Mouse (Mus musculus) cerebellum, adult 11-12 months (tissue): ENCODE data around the gene Ncoa4.
"Not testable (repeated sequence)": the region's sequence is repeated elsewhere in the genome, so short reads cannot be mapped to it uniquely, and the experiment has no call there.

Experiments
- DNase-seq: peaks from one replicate; pipeline ENCODE4 v3.0.0; 2022

Gene Ncoa4

GRCm38 (mm10) chr14:32161090-32161885, 1.6 kb downstream of the Ncoa4 start:
- DNase-seq, result no peak

GRCm38 (mm10) chr14:32162231-32162630, 2.6 kb downstream of the Ncoa4 start:
- DNase-seq, result no peak

DNA sequence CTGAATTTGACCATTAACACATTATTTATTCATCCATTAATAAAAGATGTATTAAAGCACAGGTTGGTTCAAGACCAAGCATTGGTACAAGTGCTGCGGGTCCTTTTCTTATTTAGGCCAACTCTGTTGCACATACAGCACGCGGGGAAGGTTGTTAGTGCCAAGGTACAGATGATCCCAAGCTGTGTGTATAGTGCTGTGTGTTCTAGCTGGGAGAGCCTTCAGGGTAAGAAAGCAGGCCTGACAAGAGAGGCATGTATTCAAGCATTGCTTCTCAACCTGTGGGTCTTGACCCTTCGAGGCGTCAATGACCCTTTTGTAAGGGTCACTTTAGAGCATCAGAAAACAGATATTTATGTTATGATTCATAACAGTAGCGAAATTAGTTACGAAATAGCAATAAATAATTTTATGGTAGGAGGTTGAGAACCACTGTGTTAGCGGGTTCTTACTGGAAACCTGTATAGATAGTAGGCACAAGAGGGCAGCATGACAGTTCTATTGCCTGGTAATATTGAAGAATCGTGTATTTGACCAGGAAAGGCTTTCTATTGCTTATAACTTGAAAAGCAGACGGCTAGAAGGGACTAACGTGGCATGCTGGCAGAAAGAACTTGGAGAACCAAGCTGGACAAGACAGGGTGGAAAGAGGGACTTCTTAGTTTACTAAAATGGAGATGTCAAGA, 3.7 kb downstream of the Ncoa4 start:
- no peak for DNase-seq

DNA sequence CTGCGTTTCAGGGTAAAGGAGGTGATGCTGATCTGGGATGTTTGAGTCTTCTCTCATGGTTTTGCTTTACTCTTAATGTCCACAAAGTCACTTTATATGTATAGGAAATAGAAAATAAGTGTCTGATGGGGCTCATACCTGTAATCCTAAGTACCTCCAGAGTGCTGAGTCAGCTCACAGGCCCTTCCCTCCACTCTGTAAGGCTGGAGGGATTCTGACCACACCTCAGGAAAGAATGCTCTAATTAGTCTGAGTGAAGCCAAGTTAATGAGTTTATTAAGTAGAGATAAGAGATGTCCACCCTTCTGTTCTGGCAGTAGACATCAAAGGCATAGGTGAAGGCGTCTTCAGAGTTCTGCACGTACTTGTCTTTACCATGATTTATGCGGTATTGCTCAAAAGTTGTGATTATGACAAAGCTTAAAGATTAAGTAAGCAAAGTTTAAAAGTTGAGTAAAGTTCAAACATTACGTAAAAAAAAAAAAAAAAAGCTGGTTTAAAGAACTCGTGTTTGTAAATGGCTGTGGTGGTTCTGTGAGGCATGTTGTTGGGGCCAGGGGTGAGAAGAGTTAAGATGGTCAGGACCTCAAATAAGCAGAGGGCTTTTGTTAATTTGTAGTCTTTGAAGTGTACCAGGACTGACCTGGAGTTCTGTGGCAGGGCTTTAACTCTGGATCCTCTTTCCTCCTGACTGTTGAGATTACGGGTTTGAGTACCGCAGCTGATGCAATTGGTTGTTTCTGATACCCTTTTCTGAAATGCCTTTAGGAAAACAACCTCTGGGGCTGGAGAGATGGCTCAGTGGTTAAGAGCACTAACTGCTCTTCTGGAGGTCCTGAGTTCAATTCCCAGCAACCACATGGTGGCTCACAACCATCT, 4.7 kb downstream of the Ncoa4 start:
- DNase-seq, result no peak

- peak; percentile 89 for DNase-seq
Observed at GRCm38 (mm10) chr14:32165278-32166061, 5.8 kb downstream of the Ncoa4 start.

DNA sequence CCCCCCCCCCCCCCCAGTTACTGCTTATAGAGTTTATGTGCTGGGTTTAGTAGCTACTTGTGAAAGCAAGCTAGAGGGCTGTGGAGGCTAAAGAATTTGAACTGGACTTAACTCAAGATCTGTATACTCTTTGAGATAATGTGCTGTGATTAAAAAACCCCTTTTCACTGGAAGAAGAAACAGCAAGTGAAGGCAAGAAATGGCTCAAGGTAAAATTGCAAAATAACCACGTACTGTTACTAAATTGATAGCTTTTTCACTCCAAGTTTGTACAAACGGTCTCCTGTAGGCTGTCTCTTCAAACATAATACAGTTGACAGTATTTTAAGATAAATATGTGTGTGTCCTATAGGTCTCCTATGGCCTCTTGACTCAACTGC, 6.4 kb downstream of the Ncoa4 start:
- no peak for DNase-seq

DNA sequence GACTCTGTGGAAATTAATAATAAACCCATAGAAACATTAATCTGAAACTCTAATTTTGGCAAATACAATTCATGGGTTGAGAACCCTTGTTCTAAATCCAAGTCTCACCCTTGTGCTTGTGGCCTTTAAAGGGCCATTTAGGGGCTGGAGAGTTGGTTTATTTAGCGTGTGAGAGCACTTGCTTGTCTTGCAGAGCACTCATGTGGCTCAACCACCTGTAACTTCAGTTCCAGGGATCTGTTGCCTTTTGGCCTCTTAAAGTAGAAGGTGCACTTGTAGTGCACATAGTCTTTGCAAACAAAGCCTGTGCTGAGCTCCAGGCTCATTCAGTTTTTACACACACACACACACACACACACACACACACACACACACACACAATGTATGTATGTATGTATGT, 7.2 kb downstream of the Ncoa4 start:
- no peak for DNase-seq

DNA sequence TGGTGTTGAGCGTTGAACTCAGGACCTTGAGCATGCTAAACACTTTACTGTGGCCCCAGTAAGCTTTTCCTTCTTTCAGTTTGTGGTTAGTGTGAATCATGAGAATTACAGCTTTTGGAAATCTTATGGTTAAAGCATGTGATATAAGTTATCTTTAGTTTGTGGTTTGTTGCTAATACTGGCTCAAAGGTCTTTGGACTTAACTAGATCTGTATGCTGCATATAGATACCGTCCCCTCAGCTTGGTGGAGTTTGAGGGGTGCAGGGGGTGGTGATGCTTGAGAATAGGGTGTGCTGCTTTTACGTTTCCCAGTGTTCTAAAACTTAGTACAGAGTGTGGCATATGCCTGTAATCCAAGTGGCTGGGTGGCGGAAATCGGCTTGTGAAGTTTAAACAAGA, 7.7 kb downstream of the Ncoa4 start:
- no peak for DNase-seq

- DNase-seq, result no peak
Observed at GRCm38 (mm10) chr14:32168653-32169231, 9.1 kb downstream of the Ncoa4 start.

GRCm38 (mm10) chr14:32170137-32170536, 10.5 kb downstream of the Ncoa4 start:
- DNase-seq, result no peak

DNA sequence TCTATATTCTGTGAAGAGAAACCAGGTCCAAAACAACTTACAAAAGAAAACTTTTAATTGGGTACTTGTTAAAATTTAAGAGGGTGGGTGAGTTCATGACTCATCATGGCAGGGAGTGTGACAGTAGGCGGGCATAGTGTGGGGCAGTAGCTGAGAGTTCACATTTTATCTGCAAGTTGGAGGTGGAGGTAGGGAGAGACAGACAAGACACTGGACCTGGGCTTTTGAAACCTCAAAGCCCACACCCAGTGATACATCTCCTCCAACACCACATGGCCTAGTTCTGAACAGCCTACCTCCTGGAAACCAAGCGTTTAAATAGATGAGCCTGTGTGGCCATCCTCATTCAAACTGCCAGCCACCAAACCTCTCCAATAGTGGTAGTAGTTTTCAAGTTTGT, 15.6 kb downstream of the Ncoa4 start:
- DNase-seq, result no peak

DNA sequence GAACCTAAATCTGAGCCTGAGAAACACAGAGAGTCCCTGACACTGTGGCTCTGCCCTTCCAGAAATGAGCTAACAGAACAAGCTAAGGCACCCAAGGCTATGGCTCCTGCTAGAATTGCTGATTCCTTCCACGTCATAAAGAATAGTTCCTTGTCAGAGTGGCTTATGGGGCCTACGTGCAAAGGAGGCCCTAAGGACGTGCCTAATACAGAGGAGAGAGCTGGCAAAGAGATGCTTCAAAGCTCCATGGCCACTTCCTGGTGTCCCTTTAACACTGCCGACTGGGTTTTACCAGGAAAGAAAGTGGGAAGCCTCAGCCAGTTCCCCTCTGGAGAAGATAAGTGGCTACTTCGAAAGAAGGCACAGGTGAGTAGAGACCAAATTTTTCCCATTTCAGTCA, 16.9 kb downstream of the Ncoa4 start:
- DNase-seq, result not testable (repeated sequence)

GRCm38 (mm10) chr14:32179393-32180195, 19.9 kb downstream of the Ncoa4 start:
- DNase-seq, result no peak

- no peak for DNase-seq
Observed at GRCm38 (mm10) chr14:32180861-32181260, 21.2 kb downstream of the Ncoa4 start.

DNA sequence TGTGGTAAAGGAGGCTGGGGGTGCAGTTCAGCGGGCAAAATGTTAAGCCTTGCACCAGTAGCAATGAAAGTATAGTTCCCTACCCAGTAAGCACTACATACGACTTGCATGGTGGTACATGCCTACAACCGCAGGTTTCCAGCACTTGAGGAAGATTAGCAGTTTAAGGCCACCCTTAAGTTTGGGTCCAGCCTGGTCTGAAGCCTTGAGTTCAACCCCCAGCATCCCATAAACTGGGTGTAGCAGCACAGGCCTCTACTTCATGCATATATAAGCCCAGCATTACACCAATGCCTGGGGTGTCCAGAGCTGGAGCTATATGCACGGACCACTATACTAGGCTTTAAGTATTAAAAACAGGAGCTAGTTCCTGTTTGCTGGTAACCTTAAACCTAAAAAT, 24.2 kb downstream of the Ncoa4 start:
- no peak for DNase-seq

GRCm38 (mm10) chr14:32190627-32191391, 31.1 kb downstream of the Ncoa4 start:
- DNase-seq, result no peak

GRCm38 (mm10) chr14:32191926-32192325, 32.3 kb downstream of the Ncoa4 start:
- no peak for DNase-seq

DNA sequence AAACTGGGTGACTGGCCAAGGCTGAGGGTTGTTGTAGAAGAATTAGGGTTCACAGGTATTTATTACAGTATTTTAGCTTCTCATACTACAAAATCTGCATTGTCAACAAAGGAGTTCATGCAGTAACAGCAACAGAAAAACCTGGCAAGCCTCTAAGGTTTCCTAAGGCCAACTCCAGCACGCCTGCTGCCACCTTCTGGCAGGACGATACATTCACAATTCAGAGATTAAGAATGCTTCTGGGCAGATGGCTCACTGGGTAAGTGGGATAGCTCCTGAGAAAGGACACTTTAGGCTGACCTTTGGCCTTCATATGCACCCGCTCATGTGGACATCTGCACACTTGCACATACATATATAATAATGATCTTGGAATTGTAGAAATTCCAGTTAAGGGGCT, 32.8 kb downstream of the Ncoa4 start:
- DNase-seq, result peak; percentile 46

DNA sequence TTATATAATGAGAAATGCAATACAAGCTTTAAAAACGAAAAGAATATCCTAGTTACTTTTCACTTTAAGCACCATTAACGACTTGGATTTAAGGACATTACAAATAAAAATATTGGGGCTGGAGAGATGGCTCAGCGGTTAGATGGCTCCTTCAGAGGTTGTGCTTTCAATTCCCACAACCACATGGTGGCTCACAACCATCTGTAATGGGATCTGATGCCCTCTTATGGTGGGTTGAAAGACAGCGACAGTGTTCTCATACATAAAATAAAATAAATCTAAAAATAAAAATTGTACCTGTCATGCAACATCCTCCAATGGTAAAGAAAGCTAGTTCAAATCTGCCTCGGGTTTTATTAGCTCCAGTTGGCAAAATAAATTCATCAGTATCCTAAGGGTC, 33.9 kb downstream of the Ncoa4 start:
- DNase-seq, result not testable (repeated sequence)

GRCm38 (mm10) chr14:32201354-32201753, 41.7 kb downstream of the Ncoa4 start:
- DNase-seq, result no peak
